Mouse (Mus musculus) CH12.LX (cell line): Measurements from ENCODE around the gene Htra3. TPM values are rescaled to one million over a fixed set of nuclear protein-coding genes. Genes with fewer than 3 reads are reported as not detected.

Experiments
- DNase-seq: peaks from one replicate; pipeline ENCODE4 v3.0.0-alpha.2; 2013; ENCODE audit errors: extremely low read depth
- H3K27ac ChIP-seq: 2 replicates; pipeline ENCODE4 v1.5.1; 2012; ENCODE audit warnings: low read depth, mild to moderate bottlenecking, control low read depth, moderate library complexity; ENCODE audit not compliant: insufficient read depth
- H3K27me3 ChIP-seq: replicated peaks from 2 replicates; pipeline ENCODE3; 2012; ENCODE audit warnings: inconsistent platforms
- H3K36me3 ChIP-seq, 2 experiments: replicated peaks in 1 of 2; 2 replicates each; pipeline versions ENCODE3 to v1.6.1; 2012; ENCODE audit warnings: inconsistent platforms in 1 of 2, low read length in 1 of 2, mild to moderate bottlenecking in 1 of 2, mixed read lengths in 1 of 2, moderate library complexity in 1 of 2; ENCODE audit not compliant: control insufficient read depth in 1 of 2, insufficient read depth in 1 of 2
- H3K4me1 ChIP-seq, 2 experiments: 2 replicates each; pipeline ENCODE4 v1.6.1; 2012; ENCODE audit warnings: inconsistent platforms in 1 of 2, moderate library complexity in 1 of 2; ENCODE audit not compliant: insufficient read depth in 2 of 2, control insufficient read depth in 1 of 2
- H3K4me2 ChIP-seq: 2 replicates; pipeline ENCODE4 v1.6.1; 2012; ENCODE audit warnings: low read depth, mild to moderate bottlenecking, control low read depth; ENCODE audit not compliant: poor library complexity, insufficient read depth, severe bottlenecking
- H3K4me3 ChIP-seq, 3 experiments: fragments of 150-350 bp in 1 of 3; sonication (generic) in 1 of 3; replicated peaks in 1 of 3; 2 replicates each; pipeline versions ENCODE3 to v1.5.1; 2011 to 2012; ENCODE audit warnings: low read depth in 2 of 3, low read length in 2 of 3, mild to moderate bottlenecking in 2 of 3, moderate library complexity in 2 of 3, control low read depth in 1 of 3, improper control_type of control experiment in 1 of 3, inconsistent platforms in 1 of 3, mixed read lengths in 1 of 3; ENCODE audit not compliant: poor library complexity in 1 of 3
- H3K79me2 ChIP-seq: replicated peaks from 2 replicates; pipeline ENCODE4 v1.6.1; 2012; ENCODE audit warnings: mild to moderate bottlenecking, moderate library complexity; ENCODE audit not compliant: control insufficient read depth, poor library complexity, insufficient read depth, severe bottlenecking; ENCODE audit errors: extremely low read depth
- H3K9ac ChIP-seq: 2 replicates; pipeline ENCODE4 v1.6.1; 2012; ENCODE audit warnings: low read depth, mild to moderate bottlenecking, control low read depth, moderate library complexity; ENCODE audit not compliant: insufficient read depth
- H3K9me3 ChIP-seq: replicated peaks from 2 replicates; pipeline ENCODE3; 2012; ENCODE audit warnings: low read length, inconsistent platforms, mixed read lengths
- CHD1 ChIP-seq: IDR thresholded peaks from 2 replicates; pipeline ENCODE4 v1.6.1; 2012; ENCODE audit warnings: low read depth, low read length, improper control_type of control experiment, inconsistent platforms
- CHD2 ChIP-seq: IDR thresholded peaks from 2 replicates; pipeline ENCODE4 v1.6.1; 2011; ENCODE audit warnings: low read length, improper control_type of control experiment
- CTCF ChIP-seq, 2 experiments: IDR thresholded peaks in 1 of 2; conservative IDR thresholded peaks in 1 of 2; 2 replicates each; pipeline ENCODE4 v1.5.1; 2011 to 2012; ENCODE audit warnings: low read depth in 2 of 2, low read length in 2 of 2, improper control_type of control experiment in 1 of 2, inconsistent platforms in 1 of 2, mild to moderate bottlenecking in 1 of 2, moderate library complexity in 1 of 2
- ELF1 ChIP-seq: IDR thresholded peaks from 2 replicates; pipeline ENCODE4 v1.6.1; 2014; ENCODE audit warnings: low read depth, mild to moderate bottlenecking, inconsistent platforms, low read length, improper control_type of control experiment
- EP300 ChIP-seq: IDR thresholded peaks from 2 replicates; pipeline ENCODE4 v1.6.1; 2011; ENCODE audit warnings: low read length, improper control_type of control experiment
- GABPA ChIP-seq: IDR thresholded peaks from 2 replicates; pipeline ENCODE4 v1.6.1; 2012; ENCODE audit warnings: low read depth, low read length, improper control_type of control experiment, inconsistent platforms; ENCODE audit not compliant: insufficient replicate concordance
- HCFC1 ChIP-seq: IDR thresholded peaks from 2 replicates; pipeline ENCODE4 v1.6.1; 2012; ENCODE audit warnings: low read depth, mild to moderate bottlenecking, inconsistent platforms, low read length, improper control_type of control experiment
- IRF4 ChIP-seq: IDR thresholded peaks from 2 replicates; pipeline ENCODE4 v1.6.1; 2014; ENCODE audit warnings: low read depth, mild to moderate bottlenecking, inconsistent platforms, low read length, improper control_type of control experiment
- KAT2A ChIP-seq: IDR thresholded peaks from 2 replicates; pipeline ENCODE4 v1.6.1; 2012; ENCODE audit warnings: low read length, improper control_type of control experiment, inconsistent platforms; ENCODE audit not compliant: insufficient replicate concordance
- MAFK ChIP-seq: IDR thresholded peaks from 2 replicates; pipeline ENCODE4 v1.6.1; 2011; ENCODE audit warnings: low read length, improper control_type of control experiment; ENCODE audit not compliant: insufficient replicate concordance
- MAX ChIP-seq: IDR thresholded peaks from 2 replicates; pipeline ENCODE4 v1.6.1; 2011; ENCODE audit warnings: low read length, improper control_type of control experiment
- MEF2A ChIP-seq: IDR thresholded peaks from 2 replicates; pipeline ENCODE4 v1.6.1; 2014; ENCODE audit warnings: low read depth, mild to moderate bottlenecking, inconsistent platforms, low read length, improper control_type of control experiment, borderline replicate concordance
- MXI1 ChIP-seq: IDR thresholded peaks from 2 replicates; pipeline ENCODE4 v1.6.1; 2011; ENCODE audit warnings: mild to moderate bottlenecking, low read depth, low read length, improper control_type of control experiment
- MYC ChIP-seq: IDR thresholded peaks from 2 replicates; pipeline ENCODE4 v1.6.1; 2011; ENCODE audit warnings: low read depth, mild to moderate bottlenecking, improper control_type of control experiment, low read length
- NELFE ChIP-seq: IDR thresholded peaks from 2 replicates; pipeline ENCODE4 v1.6.1; 2011; ENCODE audit warnings: low read depth, low read length, improper control_type of control experiment
- PAX5 ChIP-seq: IDR thresholded peaks from 2 replicates; pipeline ENCODE4 v1.6.1; 2012; ENCODE audit warnings: low read length, inconsistent platforms, mixed read lengths
- POLR2A ChIP-seq: IDR thresholded peaks from 2 replicates; pipeline ENCODE4 v1.6.1; 2011; ENCODE audit warnings: low read depth, mild to moderate bottlenecking, improper control_type of control experiment, low read length
- POLR2AphosphoS2 ChIP-seq: IDR thresholded peaks from 2 replicates; pipeline ENCODE4 v1.6.1; 2011; ENCODE audit warnings: low read depth, low read length, improper control_type of control experiment
- RAD21 ChIP-seq: IDR thresholded peaks from 2 replicates; pipeline ENCODE4 v1.6.1; 2011; ENCODE audit warnings: low read depth, mild to moderate bottlenecking, low read length, improper control_type of control experiment, moderate library complexity
- SIN3A ChIP-seq: IDR thresholded peaks from 2 replicates; pipeline ENCODE4 v1.6.1; 2012; ENCODE audit warnings: low read length, improper control_type of control experiment, inconsistent platforms
- TBP ChIP-seq: conservative IDR thresholded peaks from 2 replicates; pipeline ENCODE4 v1.6.1; 2011; ENCODE audit warnings: low read depth, low read length, improper control_type of control experiment
- TCF12 ChIP-seq: IDR thresholded peaks from 2 replicates; pipeline ENCODE4 v1.6.1; 2014; ENCODE audit warnings: low read depth, mild to moderate bottlenecking, inconsistent platforms, low read length, improper control_type of control experiment
- ZMIZ1 ChIP-seq: IDR thresholded peaks from 2 replicates; pipeline ENCODE4 v1.6.1; 2012; ENCODE audit warnings: low read depth, mild to moderate bottlenecking, inconsistent platforms, low read length, improper control_type of control experiment
- ZNF384 ChIP-seq: IDR thresholded peaks from 2 replicates; pipeline ENCODE4 v1.6.1; 2012; ENCODE audit warnings: low read depth, low read length, improper control_type of control experiment, inconsistent platforms
- dilution Hi-C: fragments of 300-500 bp; cut with MboI; formaldehyde crosslinking; loops from 2 replicates; pipeline ENCODE4 v1.14.3; 2020; ENCODE audit warnings: low sequenced_read_pairs; ENCODE audit not compliant: extremely low pct_unique_long_range_greater_than_20kb, extremely low pct_ligation_motif_present
- in situ Hi-C: fragments of 300-500 bp; cut with MboI; formaldehyde crosslinking; loops from 3 replicates; pipeline ENCODE4 v1.14.3; 2019; ENCODE audit warnings: low sequenced_read_pairs, low pct_ligation_motif_present, low pct_unique_long_range_greater_than_20kb, mixed read lengths
- polyA plus RNA-seq: library from polyadenylated mRNA; unstranded; fragments of >175 nt; gene quantifications from 2 replicates; pipeline ENCODE4 v1.2.1, GENCODE M21; 2012; ENCODE audit warnings: low read depth; ENCODE audit not compliant: insufficient read length
- total RNA-seq, 2 experiments: library from RNA; depleted of rRNA; stranded (reverse); fragments of 300-350 nt in 1 of 2; fragments of >200 nt in 1 of 2; gene quantifications; 2 replicates each; pipeline ENCODE4 v1.2.3; 2012 to 2014

Gene Htra3
- total and polyA plus RNA-seq, 3 experiments: not detected

- dilution Hi-C loops (no loop called here), in situ Hi-C loops (no loop called here)
- Histone ChIP-seq H3K27me3 (no peaks in the 10 kb centered on the region), H3K4me2 (no peak overlapping the region), H3K4me1 (peaks cover 2 to 7% of the 10 kb centered on the region in 2 experiments; a peak in 2 of 4 replicates), H3K79me2 (no peaks in the 10 kb centered on the region), H3K36me3 (peaks cover 0 to 29% of the 10 kb centered on the region in 2 experiments), H3K9me3 (no peaks in the 10 kb centered on the region), H3K4me3 (no peak overlapping the region), H3K27ac (no peak overlapping the region), H3K9ac (no peak overlapping the region)
- TF ChIP-seq TCF12 (no peak), CHD2 (peak; percentile 64; the same call in 1 of the 2 replicates)
- DNase-seq: no peak
Observed at GRCm38 (mm10) chr5:35705411-35705810, 25.8 kb upstream of the Htra3 start.

DNA sequence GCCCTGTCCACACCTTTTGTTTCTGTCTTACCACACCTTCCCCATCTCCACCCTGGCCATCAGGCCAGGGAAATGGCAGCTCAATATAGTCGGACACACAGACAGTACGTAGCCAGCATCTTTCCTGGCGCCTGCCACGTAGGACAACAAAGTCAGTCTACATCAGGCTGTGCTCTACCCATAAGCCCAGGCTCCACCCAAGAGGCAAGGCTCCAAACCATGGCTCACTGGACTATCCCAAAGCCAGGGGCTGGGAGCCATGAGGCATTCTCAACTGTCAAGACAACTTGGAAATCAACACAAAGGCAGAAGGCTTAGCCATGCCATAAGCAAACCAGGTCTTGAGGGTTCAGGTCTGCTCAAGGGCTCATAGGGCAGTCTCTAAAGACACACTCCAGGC, 24.2 kb upstream of the Htra3 start:
- in situ Hi-C loops (no loop called here), dilution Hi-C loops (no loop called here)
- H3K36me3 ChIP-seq: peaks cover 0 to 42% of the 10 kb centered on the region in 2 experiments
- TF ChIP-seq EP300 (no peak), HCFC1 (no peak), CTCF (conservative IDR thresholded peaks at IDR 0.05 in 1 of 2, IDR thresholded peaks at IDR 0.05 in 1 of 2; ENCODE audit: low read depth in 2 of 2, low read length in 2 of 2) (no peak), RAD21 (no peak), TBP (no peak), POLR2A (no peak), PAX5 (no peak), ZMIZ1 (no peak), MEF2A (no peak), KAT2A (no peak)
- TF ChIP-seq, all 38 proteins: peak for 0
- Histone ChIP-seq H3K27ac (no peak overlapping the region), H3K27me3 (no peaks in the 10 kb centered on the region), H3K4me2 (no peak overlapping the region), H3K9ac (no peak overlapping the region), H3K4me1 (peaks cover 2 to 7% of the 10 kb centered on the region in 2 experiments; a peak in 2 of 4 replicates), H3K79me2 (no peaks in the 10 kb centered on the region), H3K4me3 (no peak overlapping the region), H3K9me3 (no peaks in the 10 kb centered on the region)
- DNase-seq: no peak

DNA sequence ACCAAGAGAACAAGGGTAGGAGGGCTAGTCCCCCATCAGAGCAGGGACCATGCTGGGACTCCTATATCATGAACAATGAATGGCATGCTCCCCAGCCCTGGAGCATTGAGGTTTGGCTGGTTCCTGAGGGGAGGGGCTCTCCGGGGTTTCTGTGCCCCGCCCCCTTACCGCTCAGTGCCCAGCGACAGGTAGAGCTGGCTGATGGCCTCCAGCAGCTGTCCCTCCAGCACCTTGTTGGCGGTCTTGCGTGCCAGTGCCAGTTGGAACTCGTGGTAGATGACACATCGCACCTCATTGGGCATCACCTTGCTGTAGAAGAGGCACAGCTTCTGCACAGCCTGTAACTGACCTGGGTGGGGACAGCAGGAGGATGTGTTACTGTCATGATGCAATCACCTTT, 23.6 kb upstream of the Htra3 start:
- Histone ChIP-seq H3K27me3 (no peaks in the 10 kb centered on the region), H3K4me3 (no peak overlapping the region), H3K9ac (no peak overlapping the region), H3K36me3 (peaks cover 0 to 43% of the 10 kb centered on the region in 2 experiments), H3K27ac (no peak overlapping the region), H3K4me1 (peaks cover 2 to 12% of the 10 kb centered on the region in 2 experiments; a peak in 3 of 4 replicates), H3K79me2 (no peaks in the 10 kb centered on the region), H3K4me2 (no peak overlapping the region), H3K9me3 (no peaks in the 10 kb centered on the region)
- DNase-seq: no peak
- in situ Hi-C loops: no loop called here
- dilution Hi-C loops: no loop called here
- TF ChIP-seq MAFK (no peak), EP300 (no peak), HCFC1 (no peak), RAD21 (no peak), IRF4 (no peak), ZNF384 (no peak), ELF1 (no peak), POLR2AphosphoS2 (no peak), NELFE (no peak), MEF2A (no peak), CHD1 (no peak), MXI1 (no peak), CHD2 (no peak), TCF12 (no peak), GABPA (no peak), MYC (no peak), SIN3A (no peak), POLR2A (no peak), MAX (no peak)
